Comparison of ENCODE assay signal across 18 mouse cellular contexts in genomic region chr7:38219526-38219925, GRCm38 (mm10). TPM values are rescaled to one million over a fixed set of nuclear protein-coding genes. Genes with fewer than 3 reads are reported as not detected.
DNase-seq lines count a peak whose midpoint lies in the region; TF ChIP-seq lines count a peak whose summit lies in the region.
"Had no signal": no experiment of that assay in that cellular context is flagged by ENCODE, and none has a peak within 500 bp of the region (broad histone marks: within the 10 kb centered on the region; RNA-seq: fewer than 3 reads in every experiment).

No protein-coding gene starts in this region.

- DNase-seq in cerebellum, adult 9-10 months = peak; percentile 46
- no peak for DNase-seq in cerebellum, adult 11 months
- DNase-seq in gastrocnemius, adult 2 months = peak; percentile 30
- DNase-seq in gastrocnemius, adult 18-20 months (ENCODE audit: low spot score) = no peak
- DNase-seq in urinary bladder, postnatal 14 days (ENCODE audit: low spot score) = peak; percentile 54
- no peak for DNase-seq in urinary bladder, postnatal 4 days (ENCODE audit: low spot score in 2 of 2)
- DNase-seq: adrenal gland, adult 2 months; adrenal gland, postnatal 14 days; heart, adult 2 months; heart, postnatal 14 days; heart, postnatal 4 days; kidney, adult 8-10 months had no signal

- peak overlapping the region; percentile 87 for H3K27ac ChIP-seq in gastrocnemius, adult 2 months
- H3K27ac ChIP-seq: forebrain, embryonic 10.5 days; forebrain, embryonic 13.5 days; heart, adult 2 months; heart, embryonic 10.5 days; heart, embryonic 13.5 days; hindbrain, embryonic 14.5 days; hindbrain, postnatal 0 days had no signal

- H3K4me3 ChIP-seq in gastrocnemius, adult 2 months = peak overlapping the region; percentile 3
- H3K4me3 ChIP-seq: forebrain, embryonic 10.5 days; forebrain, embryonic 13.5 days; heart, adult 2 months; heart, embryonic 10.5 days; heart, embryonic 13.5 days had no signal

- intact Hi-C loops in gastrocnemius, adult 2 months (cut with DNase I) = no loop called here

- no peak for TF ChIP-seq CTCF in gastrocnemius, adult 2 months (IDR thresholded peaks at IDR 0.05)

RNA-seq across cellular contexts. Expression of gene Plekhf1, which starts 8.3 kb away (rescaled TPM):
- total RNA-seq in gastrocnemius, adult 2 months (2021) = 10 to 100 TPM in 1 of 2 experiments, 1 to 10 TPM in 1; 6.6 to 15.0 TPM
- total RNA-seq in gastrocnemius, adult 18-20 months (2021) = 1 to 10 TPM; 5.7 to 8.4 TPM

RNA-seq across cellular contexts. Expression of gene 1600014C10Rik, which starts 36.5 kb away (rescaled TPM):
- 10 to 100 TPM; 23.4 to 31.9 TPM for total RNA-seq in gastrocnemius, adult 2 months (2021)
- total RNA-seq in gastrocnemius, adult 18-20 months (2021) = 10 to 100 TPM; 26.5 to 27.1 TPM

RNA-seq across cellular contexts. Expression of gene Pop4, which starts 51.7 kb away (rescaled TPM):
- total RNA-seq in gastrocnemius, adult 2 months (2021) = 1 to 10 TPM; 8.3 to 8.4 TPM
- 1 to 10 TPM; 6.1 to 7.5 TPM for total RNA-seq in gastrocnemius, adult 18-20 months (2021)

Comparison
In these comparisons a context has a peak if more than half of its experiments do, and no peak if none do; other contexts are left out.
1. DNase-seq: peak in cerebellum, adult 9-10 months (single experiment), gastrocnemius, adult 2 months (single experiment) and urinary bladder, postnatal 14 days (single experiment); none in cerebellum, adult 11 months (single experiment), gastrocnemius, adult 18-20 months (single experiment) and urinary bladder, postnatal 4 days (0 of 2).